Mouse (Mus musculus) hindbrain, embryonic 16.5 days (tissue): Measurements from ENCODE around the gene Atrnl1. TPM values are rescaled to one million over a fixed set of nuclear protein-coding genes. Genes with fewer than 3 reads are reported as not detected.
A peak's percentile ranks its signal among the peaks of the same experiment; 100 is the strongest.

ENCODE experiments used
- ATAC-seq: fragments of 200-750 bp; cut with Nextera tagmentation; 2 replicates; pipeline ENCODE4 v1.8.0; 2017; ENCODE audit warnings: moderate TSS enrichment, moderate library complexity
- H3K27ac ChIP-seq: fragments of 300-500 bp; sonication (generic); 2 replicates; pipeline ENCODE4 v1.5.1; 2014; ENCODE audit warnings: low read depth, mild to moderate bottlenecking, control low read depth, low read length, moderate library complexity
- H3K27me3 ChIP-seq: fragments of 300-500 bp; sonication (generic); replicated peaks from 2 replicates; pipeline ENCODE4 v1.6.1; 2014; ENCODE audit warnings: low read length; ENCODE audit not compliant: control insufficient read depth, insufficient read depth
- H3K36me3 ChIP-seq: fragments of 300-500 bp; sonication (generic); 2 replicates; pipeline ENCODE4 v1.6.1; 2014; ENCODE audit warnings: mild to moderate bottlenecking, low read length, moderate library complexity, mixed read lengths; ENCODE audit not compliant: control insufficient read depth, insufficient read depth
- H3K4me1 ChIP-seq: fragments of 300-500 bp; sonication (generic); 2 replicates; pipeline ENCODE4 v1.6.1; 2014; ENCODE audit warnings: low read depth, low read length; ENCODE audit not compliant: control insufficient read depth, insufficient read depth
- H3K4me2 ChIP-seq: fragments of 300-500 bp; sonication (generic); 2 replicates; pipeline ENCODE4 v1.6.1; 2014; ENCODE audit warnings: mild to moderate bottlenecking, low read length, control low read depth, moderate library complexity
- H3K4me3 ChIP-seq: fragments of 300-500 bp; sonication (generic); 2 replicates; pipeline ENCODE4 v1.5.1; 2014; ENCODE audit warnings: mild to moderate bottlenecking, low read length, control low read depth, moderate library complexity
- H3K9ac ChIP-seq: fragments of 300-500 bp; sonication (generic); 2 replicates; pipeline ENCODE4 v1.6.1; 2014; ENCODE audit warnings: low read depth, mild to moderate bottlenecking, control low read depth, low read length, moderate library complexity
- H3K9me3 ChIP-seq: fragments of 300-500 bp; sonication (generic); 2 replicates; pipeline ENCODE4 v1.6.1; 2014; ENCODE audit warnings: mild to moderate bottlenecking, low read length, moderate library complexity; ENCODE audit not compliant: control insufficient read depth
- WGBS: fragments of 180-500 bp; shearing (Covaris S2); extraction: QIAGEN DNeasy Blood & Tissue Kit; methylation state at CpG from one replicate; pipeline ENCODE4 v1.1.7; 2014; 5-methylcytosine and 5-hydroxymethylcytosine counted together
- polyA plus RNA-seq: library from polyadenylated mRNA; unstranded; fragments of >200 nt; fragmentation: Nextera tagmentation; extraction: Ambion mirVana; gene quantifications from 2 replicates; pipeline ENCODE4 v1.2.1, GENCODE M21; 2015

Gene Atrnl1
- polyA plus RNA-seq, 1 experiment from 2014 or later: 5.3 TPM

- Histone ChIP-seq H3K9ac (no peak overlapping the region), H3K27ac (no peak overlapping the region), H3K4me2 (no peak overlapping the region), H3K4me1 (no peaks in the 10 kb centered on the region), H3K9me3 (no peaks in the 10 kb centered on the region), H3K36me3 (no peaks in the 10 kb centered on the region), H3K4me3 (no peak overlapping the region), H3K27me3 (no peaks in the 10 kb centered on the region)
- no peak for ATAC-seq
- WGBS: 66% methylated on average over 4 of the region's 4 CpGs
These were observed 25.5 kb upstream of the Atrnl1 start for GRCm38 (mm10) chr19:57585231-57585792.

DNA sequence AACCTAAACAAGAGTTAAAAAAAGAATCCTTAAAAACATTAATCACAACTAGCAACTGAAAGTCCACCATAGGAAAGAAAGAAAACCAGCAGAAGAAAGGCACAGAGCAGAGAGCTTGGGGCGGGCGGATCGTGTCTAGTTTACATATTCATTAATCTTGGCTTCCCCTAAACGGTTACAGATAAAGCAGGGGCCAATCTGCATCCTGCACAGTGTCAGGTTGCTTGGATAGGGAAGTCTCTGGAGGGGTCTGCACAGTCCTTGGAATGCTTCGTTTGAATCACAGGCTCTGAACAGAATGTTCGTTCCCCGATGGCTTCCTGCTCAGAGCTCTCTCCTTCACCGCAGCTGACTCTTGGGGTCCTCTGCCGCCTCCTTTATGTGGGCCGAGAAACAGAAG, 24.7 kb upstream of the Atrnl1 start:
- no peak overlapping the region for H3K4me2 ChIP-seq
- no peak overlapping the region for H3K9ac ChIP-seq
- H3K9me3 ChIP-seq: no peaks in the 10 kb centered on the region
- ATAC-seq: no peak
- H3K36me3 ChIP-seq: no peaks in the 10 kb centered on the region
- H3K27me3 ChIP-seq: no peaks in the 10 kb centered on the region
- no peaks in the 10 kb centered on the region for H3K4me1 ChIP-seq
- H3K4me3 ChIP-seq: no peak overlapping the region
- WGBS: 20% methylated on average over 10 of the region's 10 CpGs
- no peak overlapping the region for H3K27ac ChIP-seq

GRCm38 (mm10) chr19:57589516-57589915, 21.3 kb upstream of the Atrnl1 start:
- no peaks in the 10 kb centered on the region for H3K4me1 ChIP-seq
- 77% methylated on average over 9 of the region's 9 CpGs for WGBS
- no peak for ATAC-seq
- H3K4me2 ChIP-seq: no peak overlapping the region
- H3K4me3 ChIP-seq: no peak overlapping the region
- no peaks in the 10 kb centered on the region for H3K9me3 ChIP-seq
- no peaks in the 10 kb centered on the region for H3K27me3 ChIP-seq
- no peaks in the 10 kb centered on the region for H3K36me3 ChIP-seq
- H3K9ac ChIP-seq: no peak overlapping the region
- no peak overlapping the region for H3K27ac ChIP-seq

GRCm38 (mm10) chr19:57590895-57591294, 19.9 kb upstream of the Atrnl1 start:
- Histone ChIP-seq H3K9ac (no peak overlapping the region), H3K4me3 (no peak overlapping the region), H3K9me3 (no peaks in the 10 kb centered on the region), H3K4me1 (no peaks in the 10 kb centered on the region), H3K36me3 (no peaks in the 10 kb centered on the region), H3K27ac (no peak overlapping the region), H3K27me3 (no peaks in the 10 kb centered on the region), H3K4me2 (no peak overlapping the region)
- ATAC-seq: no peak
- WGBS: 76% methylated on average over 5 of the region's 5 CpGs

GRCm38 (mm10) chr19:57591631-57592030, 19.2 kb upstream of the Atrnl1 start:
- 84% methylated on average over 10 of the region's 10 CpGs for WGBS
- no peak for ATAC-seq

DNA sequence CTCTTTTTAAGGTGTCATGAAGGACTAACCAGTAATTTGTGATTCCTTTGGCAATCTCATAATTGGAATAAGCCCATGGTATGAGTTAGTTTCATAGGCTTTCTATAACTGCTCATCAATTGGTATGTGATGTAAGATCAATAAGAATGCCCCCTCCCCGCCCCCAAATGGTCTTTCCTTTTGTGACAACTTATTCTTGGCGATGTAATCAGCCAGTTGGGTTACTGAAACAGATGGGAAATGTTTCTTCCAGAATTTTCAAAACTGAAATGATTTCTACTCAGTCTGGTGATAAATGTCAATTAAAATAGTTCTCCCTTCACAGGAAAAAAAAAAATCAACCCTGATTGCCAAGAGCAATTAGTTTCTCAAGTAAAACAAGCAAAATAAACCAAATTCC, 18.5 kb upstream of the Atrnl1 start:
- Histone ChIP-seq H3K4me1 (no peaks in the 10 kb centered on the region), H3K36me3 (no peaks in the 10 kb centered on the region), H3K4me2 (no peak overlapping the region), H3K27ac (no peak overlapping the region), H3K9me3 (no peaks in the 10 kb centered on the region), H3K27me3 (no peaks in the 10 kb centered on the region), H3K4me3 (no peak overlapping the region), H3K9ac (no peak overlapping the region)
- 90% methylated on average over 2 of the region's 2 CpGs for WGBS
- no peak for ATAC-seq

More at GRCm38 (mm10) chr19:57591631-57592030, 19.2 kb upstream of the Atrnl1 start:
- no peak overlapping the region for H3K4me3 ChIP-seq
- H3K4me2 ChIP-seq: no peak overlapping the region
- H3K9ac ChIP-seq: no peak overlapping the region
- H3K27me3 ChIP-seq: no peaks in the 10 kb centered on the region
- H3K9me3 ChIP-seq: no peaks in the 10 kb centered on the region
- no peaks in the 10 kb centered on the region for H3K4me1 ChIP-seq
- no peaks in the 10 kb centered on the region for H3K36me3 ChIP-seq
- no peak overlapping the region for H3K27ac ChIP-seq

GRCm38 (mm10) chr19:57599126-57599525, 11.7 kb upstream of the Atrnl1 start:
- Histone ChIP-seq H3K36me3 (no peaks in the 10 kb centered on the region), H3K27ac (no peak overlapping the region), H3K9ac (no peak overlapping the region), H3K4me2 (0 out of 2 replicates have a peak overlapping the region, but pooled peaks have one; percentile 12), H3K4me3 (no peak overlapping the region), H3K9me3 (no peaks in the 10 kb centered on the region), H3K4me1 (no peaks in the 10 kb centered on the region; the same call in 1 of the 2 replicates), H3K27me3 (no peaks in the 10 kb centered on the region)
- no peak for ATAC-seq
- WGBS: 44% methylated on average over 8 of the region's 8 CpGs

- 71% methylated on average over 16 of the region's 16 CpGs for WGBS
- Histone ChIP-seq H3K4me1 (no peaks in the 10 kb centered on the region; the same call in 1 of the 2 replicates), H3K4me2 (no peak overlapping the region), H3K4me3 (no peak overlapping the region), H3K36me3 (no peaks in the 10 kb centered on the region), H3K27ac (no peak overlapping the region), H3K9ac (no peak overlapping the region), H3K27me3 (no peaks in the 10 kb centered on the region), H3K9me3 (peaks cover 3% of the 10 kb centered on the region; the same call in 1 of the 2 replicates)
- ATAC-seq: no peak
These were observed 10.5 kb upstream of the Atrnl1 start for GRCm38 (mm10) chr19:57600233-57600929.

- no peaks in the 10 kb centered on the region for H3K27me3 ChIP-seq
- no peaks in the 10 kb centered on the region; the same call in 1 of the 2 replicates for H3K4me1 ChIP-seq
- H3K9me3 ChIP-seq: peaks cover 3% of the 10 kb centered on the region; the same call in 1 of the 2 replicates
- H3K4me3 ChIP-seq: no peak overlapping the region
- no peak overlapping the region for H3K4me2 ChIP-seq
- no peak for ATAC-seq
- 72% methylated on average over 2 of the region's 2 CpGs for WGBS
- H3K9ac ChIP-seq: no peak overlapping the region
- no peak overlapping the region for H3K27ac ChIP-seq
- H3K36me3 ChIP-seq: no peaks in the 10 kb centered on the region
These were observed 9.9 kb upstream of the Atrnl1 start for GRCm38 (mm10) chr19:57600930-57601328.
